Mouse (Mus musculus) subcutaneous adipose tissue, adult 2 months (tissue): ENCODE data around the gene Faxc. TPM values are rescaled to one million over a fixed set of nuclear protein-coding genes. Genes with fewer than 3 reads are reported as not detected.

ENCODE experiments used
- polyA plus RNA-seq: library from polyadenylated mRNA; depleted of rRNA; stranded (reverse); fragments of >200 nt; gene quantifications from 2 replicates; pipeline ENCODE4 v1.2.3, GENCODE M21; 2012; ENCODE audit warnings: low replicate concordance; rRNA removed

The Faxc gene
- 0.32 and 7.5 TPM in 2 replicates for polyA plus RNA-seq

DNA sequence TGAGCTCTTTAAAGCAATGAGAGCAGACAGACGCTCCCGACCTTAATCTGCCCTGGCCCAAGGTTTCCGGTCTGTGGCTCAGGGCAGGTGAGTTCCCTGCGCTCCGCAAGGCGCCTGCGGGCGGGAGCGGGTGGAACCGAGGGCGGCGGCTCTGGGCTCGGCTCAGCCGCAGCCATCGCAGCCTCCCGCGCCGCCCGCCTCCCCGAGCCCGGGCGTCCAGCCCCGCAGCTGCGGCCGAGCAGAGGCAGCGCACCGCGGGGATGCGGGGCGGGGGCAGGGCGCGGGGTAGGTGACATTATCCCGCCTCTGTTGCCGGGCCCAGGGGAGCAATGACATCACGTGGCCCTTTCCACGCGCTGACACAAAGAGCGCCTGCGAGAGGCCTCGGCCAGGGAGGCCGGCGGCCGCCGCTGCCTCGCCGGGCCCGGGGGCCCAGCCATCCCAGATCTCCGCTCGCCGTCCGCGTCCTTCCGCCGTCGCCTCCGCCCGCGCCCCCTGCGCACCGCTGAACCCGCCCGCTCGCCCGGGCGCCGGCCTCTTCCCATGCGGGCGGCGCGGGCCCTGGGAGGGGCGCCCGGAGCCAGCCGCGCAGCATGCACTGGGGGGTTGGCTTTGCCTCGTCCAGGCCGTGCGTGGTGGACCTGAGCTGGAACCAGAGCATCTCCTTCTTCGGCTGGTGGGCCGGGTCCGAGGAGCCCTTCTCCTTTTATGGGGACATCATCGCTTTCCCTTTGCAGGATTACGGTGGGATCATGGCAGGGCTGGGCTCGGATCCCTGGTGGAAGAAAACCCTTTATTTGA, at the start of gene Faxc:
Gene Faxc, plus strand, starts transcription at position 359 of the 801 bp plus-strand sequence.

Other genes starting within 250 kb of the Faxc start
- gene Prdm13, start 245.4 kb upstream of the Faxc start, polyA plus RNA-seq, result not detected in 2 replicates
- 6.5 and 7.4 TPM in 2 replicates for gene Ccnc, start 203.6 kb upstream of the Faxc start, polyA plus RNA-seq
- 3.3 and 4.7 TPM in 2 replicates for gene Usp45, start 164.2 kb upstream of the Faxc start, polyA plus RNA-seq
- 3.9 and 5.8 TPM in 2 replicates for gene Tstd3, start 164.1 kb upstream of the Faxc start, polyA plus RNA-seq
- 60.5 and 91.8 TPM in 2 replicates for gene Pnisr, start 83.7 kb upstream of the Faxc start, polyA plus RNA-seq
- 5.3 and 7.5 TPM in 2 replicates for gene Coq3, start 51.7 kb upstream of the Faxc start, polyA plus RNA-seq